Mouse (Mus musculus) erythroblast, embryonic 14.5 days (primary cell): ENCODE data around the gene Tmem163.

Source experiments
- GATA1 ChIP-seq: IDR thresholded peaks from 2 replicates; pipeline ENCODE4 v1.6.1; 2012; ENCODE audit warnings: low read length, inconsistent platforms, mixed read lengths
- TAL1 ChIP-seq: IDR thresholded peaks from 3 replicates; pipeline ENCODE4 v1.6.1; 2012; ENCODE audit warnings: low read length, inconsistent platforms, mixed read lengths

DNA sequence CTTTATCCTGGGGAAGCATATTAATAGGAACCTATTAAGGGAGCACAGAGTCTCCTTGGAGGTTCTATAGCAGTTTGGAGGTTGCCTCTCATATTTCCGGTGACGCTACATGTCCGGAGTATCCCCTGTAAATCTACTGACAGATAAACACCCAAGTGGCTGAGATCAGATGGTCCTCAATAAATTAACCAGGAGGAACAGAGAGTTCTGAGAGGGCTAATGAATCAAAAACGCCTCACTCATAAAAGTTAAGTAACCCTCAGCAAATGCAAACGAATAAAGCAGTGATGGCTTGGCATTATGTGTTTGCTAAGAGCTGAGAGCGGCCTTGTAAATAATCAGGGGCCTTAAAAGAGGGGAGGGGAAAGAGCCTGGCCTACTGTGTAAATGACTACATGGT lies 215.3 kb downstream of the Tmem163 start:
- no peak for TF ChIP-seq TAL1
- TF ChIP-seq GATA1 = no peak
